Mouse (Mus musculus) liver, postnatal 0 days (tissue): ENCODE measurements around the gene Ctbp2.

Experiments
- CTCF ChIP-seq: sonication (generic); IDR thresholded peaks from 2 replicates; pipeline ENCODE4 v1.5.1; 2016; ENCODE audit warnings: antibody characterized with exemption, low read depth
- EP300 ChIP-seq: IDR thresholded peaks from 2 replicates; pipeline ENCODE4 v1.6.1; 2016; ENCODE audit warnings: antibody characterized with exemption, low read depth, mild to moderate bottlenecking

DNA sequence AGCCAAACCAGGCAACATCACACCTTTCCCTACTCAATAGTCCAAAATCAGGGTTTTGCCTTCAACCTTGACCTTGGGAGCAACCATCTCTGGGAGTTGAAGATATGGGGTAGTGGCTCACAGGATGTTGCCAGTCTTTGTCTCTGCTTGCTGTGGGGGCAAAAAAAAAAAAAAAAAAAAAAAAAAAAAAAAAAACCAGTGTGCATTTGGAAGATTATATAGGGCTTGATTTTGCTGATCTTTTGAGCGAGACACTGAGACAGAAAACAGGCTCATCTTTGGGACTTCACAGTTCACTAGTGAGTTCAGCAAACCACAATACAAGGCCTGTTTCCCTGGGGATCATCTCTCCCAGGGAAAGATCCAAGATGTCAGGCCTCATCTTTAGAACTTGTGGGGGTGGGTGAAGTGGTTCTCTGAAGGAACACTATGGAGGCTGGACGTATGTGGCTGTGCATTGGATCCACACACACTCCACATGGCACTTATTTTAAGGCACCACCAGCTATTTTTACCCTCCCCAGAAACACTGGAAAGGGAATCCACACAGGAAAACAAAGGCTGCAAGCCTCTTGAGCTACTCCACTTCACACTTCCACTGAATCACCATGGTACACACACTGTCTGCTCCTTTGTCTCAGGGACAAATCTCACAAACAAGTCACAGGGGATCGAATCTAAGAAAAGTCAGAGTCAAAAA is 84.4 kb downstream of the Ctbp2 start:
- TF ChIP-seq CTCF (no peak), EP300 (no peak)
